Mouse (Mus musculus) heart, postnatal 0 days (tissue): ENCODE results near the gene Mill2. TPM values are rescaled to one million over a fixed set of nuclear protein-coding genes. Genes with fewer than 3 reads are reported as not detected.

Experiments
- ATAC-seq: fragments of 200-750 bp; cut with Nextera tagmentation; 2 replicates; pipeline ENCODE4 v1.8.0; 2017; ENCODE audit warnings: low read depth, moderate number of reproducible peaks, moderate library complexity; ENCODE audit not compliant: insufficient read depth
- DNase-seq: peaks from one replicate; pipeline ENCODE4 v3.0.0-alpha.2; 2016; ENCODE audit warnings: low spot score
- H3K27ac ChIP-seq: fragments of 300-500 bp; sonication (generic); 2 replicates; pipeline ENCODE4 v1.5.1; 2014; ENCODE audit warnings: low read depth, mild to moderate bottlenecking
- H3K27me3 ChIP-seq: fragments of 300-500 bp; sonication (generic); 2 replicates; pipeline ENCODE4 v1.6.1; 2014; ENCODE audit warnings: low read length, mixed read lengths; ENCODE audit not compliant: control insufficient read depth, insufficient read depth
- H3K36me3 ChIP-seq: fragments of 300-500 bp; sonication (generic); replicated peaks from 2 replicates; pipeline ENCODE4 v1.6.1; 2014; ENCODE audit warnings: low read length, mixed read lengths; ENCODE audit not compliant: control insufficient read depth, insufficient read depth
- H3K4me1 ChIP-seq: fragments of 300-500 bp; sonication (generic); 2 replicates; pipeline ENCODE4 v1.6.1; 2014; ENCODE audit warnings: antibody characterized with exemption; ENCODE audit not compliant: control insufficient read depth, insufficient read depth
- H3K4me2 ChIP-seq: fragments of 300-500 bp; sonication (generic); 2 replicates; pipeline ENCODE4 v1.6.1; 2014; ENCODE audit warnings: low read depth, mild to moderate bottlenecking, low read length, moderate library complexity
- H3K4me3 ChIP-seq: fragments of 300-500 bp; sonication (generic); 2 replicates; pipeline ENCODE4 v1.5.1; 2014; ENCODE audit warnings: low read depth, low read length
- H3K9ac ChIP-seq: fragments of 300-500 bp; sonication (generic); replicated peaks from 2 replicates; pipeline ENCODE4 v1.6.1; 2014; ENCODE audit warnings: low read depth, low read length, mixed read lengths
- H3K9me3 ChIP-seq: fragments of 300-500 bp; sonication (generic); replicated peaks from 2 replicates; pipeline ENCODE4 v1.6.1; 2016; ENCODE audit warnings: low read length; ENCODE audit not compliant: control insufficient read depth
- CTCF ChIP-seq: IDR thresholded peaks from 2 replicates; pipeline ENCODE4 v1.5.1; 2016; ENCODE audit warnings: antibody characterized with exemption, control low read depth, low read depth
- EP300 ChIP-seq: IDR thresholded peaks from 2 replicates; pipeline ENCODE4 v1.6.1; 2016; ENCODE audit warnings: antibody characterized with exemption, low read depth
- WGBS: fragments of 180-500 bp; shearing (Covaris S2); extraction: QIAGEN DNeasy Blood & Tissue Kit; methylation state at CpG from one replicate; pipeline ENCODE4 v1.1.7; 2014; 5-methylcytosine and 5-hydroxymethylcytosine counted together
- polyA plus RNA-seq: library from polyadenylated mRNA; unstranded; fragments of >200 nt; fragmentation: Nextera tagmentation; extraction: Ambion mirVana; gene quantifications from 2 replicates; pipeline ENCODE4 v1.2.1, GENCODE M21; 2015
- total RNA-seq: library from RNA; depleted of rRNA; stranded (reverse); fragments of >200 nt; gene quantifications from 2 replicates; pipeline ENCODE4 v1.2.3, GENCODE M21; 2014; ENCODE audit warnings: low replicate concordance

Mill2 gene
- total and polyA plus RNA-seq, 2 experiments from 2014 or later = 0.34 to 0.86 TPM

GRCm38 (mm10) chr7:18890848-18891247 lies 51.1 kb downstream of the Mill2 start:
- Histone ChIP-seq H3K9ac (no peak overlapping the region), H3K4me3 (no peak overlapping the region), H3K4me2 (no peak overlapping the region), H3K4me1 (peaks cover 12% of the 10 kb centered on the region), H3K27ac (no peak overlapping the region), H3K36me3 (no peaks in the 10 kb centered on the region), H3K27me3 (peaks cover 9% of the 10 kb centered on the region), H3K9me3 (no peaks in the 10 kb centered on the region)
- 90% methylated on average over 8 of the region's 8 CpGs for WGBS
- ATAC-seq (no peak), DNase-seq (no peak)
- no peak for TF ChIP-seq EP300
- TF ChIP-seq CTCF = no peak

GRCm38 (mm10) chr7:18891872-18892599 lies 52.3 kb downstream of the Mill2 start:
- H3K27ac ChIP-seq = no peak overlapping the region
- 19% methylated on average over 33 of the region's 33 CpGs for WGBS
- peak; percentile 66 for ATAC-seq

GRCm38 (mm10) chr7:18893009-18893408 lies 53.2 kb downstream of the Mill2 start:
- H3K4me1 ChIP-seq = peaks cover 12% of the 10 kb centered on the region
- H3K4me3 ChIP-seq = no peak overlapping the region
- 30% methylated on average over 27 of the region's 27 CpGs for WGBS
- no peak overlapping the region for H3K4me2 ChIP-seq
- no peak for TF ChIP-seq CTCF
- TF ChIP-seq EP300 = no peak
- H3K9me3 ChIP-seq = no peaks in the 10 kb centered on the region
- ATAC-seq (no peak), DNase-seq (no peak)
- H3K27ac ChIP-seq = no peak overlapping the region
- H3K36me3 ChIP-seq = peaks cover 5% of the 10 kb centered on the region; the same call in 1 of the 2 replicates
- peaks cover 9% of the 10 kb centered on the region for H3K27me3 ChIP-seq
- no peak overlapping the region for H3K9ac ChIP-seq

More at GRCm38 (mm10) chr7:18891872-18892599, 52.3 kb downstream of the Mill2 start:
- DNase-seq = peak; percentile 68
- Histone ChIP-seq H3K9me3 (no peaks in the 10 kb centered on the region), H3K27me3 (peaks cover 9% of the 10 kb centered on the region), H3K36me3 (no peaks in the 10 kb centered on the region), H3K4me3 (peak overlapping the region; percentile 36), H3K4me2 (peak overlapping the region; percentile 70), H3K9ac (no peak overlapping the region), H3K4me1 (peaks cover 12% of the 10 kb centered on the region)
- peak; percentile 91 for TF ChIP-seq CTCF
- no peak for TF ChIP-seq EP300

- peak overlapping the region; percentile 36 for H3K4me3 ChIP-seq
- peak; percentile 45; the same call in 1 of the 2 replicates for ATAC-seq
- peaks cover 9% of the 10 kb centered on the region for H3K27me3 ChIP-seq
- peaks cover 12% of the 10 kb centered on the region for H3K4me1 ChIP-seq
- TF ChIP-seq CTCF (no peak), EP300 (no peak)
- H3K4me2 ChIP-seq = peak overlapping the region; percentile 69
- peak overlapping the region; percentile 41; the same call in 1 of the 2 replicates for H3K9ac ChIP-seq
- H3K9me3 ChIP-seq = no peaks in the 10 kb centered on the region
- no peak for DNase-seq
- H3K27ac ChIP-seq = no peak overlapping the region
- WGBS = 3% methylated on average over 41 of the region's 41 CpGs
- peaks cover 11% of the 10 kb centered on the region; the same call in 1 of the 2 replicates for H3K36me3 ChIP-seq
Observed at GRCm38 (mm10) chr7:18893651-18894430, 54.1 kb downstream of the Mill2 start.

- Histone ChIP-seq H3K27me3 (peaks cover 9% of the 10 kb centered on the region), H3K4me3 (no peak overlapping the region), H3K4me2 (no peak overlapping the region), H3K27ac (no peak overlapping the region), H3K9ac (no peak overlapping the region), H3K36me3 (peaks cover 36% of the 10 kb centered on the region), H3K4me1 (peaks cover 12% of the 10 kb centered on the region), H3K9me3 (no peaks in the 10 kb centered on the region)
- 37% methylated on average over 5 of the region's 5 CpGs for WGBS
- TF ChIP-seq EP300 (no peak), CTCF (peak; percentile 62)
- DNase-seq (peak; percentile 50), ATAC-seq (0 out of 2 replicates have a peak, but pooled peaks have one; percentile 22)
Observed at GRCm38 (mm10) chr7:18896536-18896935, 56.8 kb downstream of the Mill2 start.
